Mouse (Mus musculus): Measurements from ENCODE around the gene Adam12.

GRCm38 (mm10) chr7:134250273-134250870, 18.4 kb upstream of the Adam12 start:
- no peak for TF ChIP-seq CTCF (IDR thresholded peaks at IDR 0.05; ENCODE audit: low read depth)
- no peak for TF ChIP-seq EP300 (IDR thresholded peaks at IDR 0.05; ENCODE audit: low read depth)
